Mouse (Mus musculus) hindbrain, embryonic 10.5 days (tissue): ENCODE results near the gene Tnip1. TPM values are rescaled to one million over a fixed set of nuclear protein-coding genes. Genes with fewer than 3 reads are reported as not detected.

Source experiments
- DNase-seq: peaks from one replicate; pipeline ENCODE4 v3.0.0-alpha.2; 2017; ENCODE audit warnings: low spot score
- H3K27ac ChIP-seq: fragments of 300-500 bp; sonication (generic); 2 replicates; pipeline ENCODE4 v1.5.1; 2016; ENCODE audit warnings: mild to moderate bottlenecking, moderate library complexity
- H3K27me3 ChIP-seq: fragments of 300-500 bp; sonication (generic); 2 replicates; pipeline ENCODE4 v1.6.1; 2016; ENCODE audit warnings: mild to moderate bottlenecking; ENCODE audit not compliant: poor library complexity, insufficient read depth, severe bottlenecking
- H3K36me3 ChIP-seq: fragments of 300-500 bp; sonication (generic); 2 replicates; pipeline ENCODE4 v1.6.1; 2016; ENCODE audit warnings: mild to moderate bottlenecking, moderate library complexity
- H3K4me1 ChIP-seq: fragments of 300-500 bp; sonication (generic); replicated peaks from 2 replicates; pipeline ENCODE4 v1.6.1; 2016; ENCODE audit warnings: mild to moderate bottlenecking
- H3K4me3 ChIP-seq: fragments of 300-500 bp; sonication (generic); 2 replicates; pipeline ENCODE4 v1.5.1; 2016; ENCODE audit warnings: mild to moderate bottlenecking, moderate library complexity
- H3K9me3 ChIP-seq: fragments of 300-500 bp; sonication (generic); 2 replicates; pipeline ENCODE4 v1.6.1; 2016; ENCODE audit warnings: mild to moderate bottlenecking, moderate library complexity
- WGBS: fragments of 180-500 bp; shearing (Covaris S2); methylation state at CpG from one replicate; pipeline ENCODE4 v1.1.7; 2016; 5-methylcytosine and 5-hydroxymethylcytosine counted together
- polyA plus RNA-seq: library from polyadenylated mRNA; unstranded; fragments of >200 nt; fragmentation: Nextera tagmentation; extraction: Ambion mirVana; gene quantifications from 2 replicates; pipeline ENCODE4 v1.2.1, GENCODE M21; 2016

The Tnip1 gene
- polyA plus RNA-seq, 1 experiment from 2014 or later = 14.2 TPM

DNA sequence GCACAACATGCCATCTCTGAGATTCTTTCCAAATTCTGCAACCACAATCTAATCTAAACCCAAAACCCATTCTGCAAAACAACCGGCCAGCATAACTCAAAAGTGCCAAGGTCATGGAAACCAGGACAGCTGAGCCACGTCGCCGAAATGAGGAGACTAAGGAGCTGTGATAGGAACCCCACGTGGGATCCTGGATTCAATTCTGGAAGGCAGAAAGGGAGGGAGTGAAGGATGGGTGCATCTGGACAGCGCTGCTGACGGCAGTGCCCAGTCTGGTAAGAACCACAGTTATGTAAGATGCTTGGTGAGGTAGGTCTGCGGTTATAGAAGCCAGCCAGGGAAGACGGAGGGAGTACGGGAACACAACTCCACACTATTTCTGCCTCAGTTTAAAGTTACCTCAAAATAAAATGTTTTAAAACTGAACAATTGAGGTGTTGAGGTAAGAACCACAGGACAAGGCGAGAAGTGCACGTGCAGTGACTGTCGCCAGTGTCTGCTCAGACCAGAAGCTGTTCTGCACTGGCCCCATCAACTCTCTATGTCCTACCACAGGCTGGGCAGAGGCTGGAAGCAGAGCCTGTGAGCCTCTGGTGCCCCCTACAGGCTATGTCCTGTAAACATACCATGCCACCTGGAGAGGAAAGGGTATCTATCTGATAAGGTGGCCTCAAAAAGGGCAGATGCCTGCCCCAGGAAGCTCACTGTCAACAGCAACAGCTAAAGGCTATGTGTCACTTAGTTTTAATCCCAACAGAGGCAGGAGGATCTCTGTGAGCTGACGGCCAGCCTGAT, 35.2 kb downstream of the Tnip1 start:
- Histone ChIP-seq H3K36me3 (peaks cover 69% of the 10 kb centered on the region), H3K27ac (no peak overlapping the region), H3K4me3 (no peak overlapping the region), H3K4me1 (no peaks in the 10 kb centered on the region), H3K27me3 (no peaks in the 10 kb centered on the region), H3K9me3 (no peaks in the 10 kb centered on the region)
- 84% methylated on average over 14 of the region's 14 CpGs for WGBS
- DNase-seq = peak; percentile 64

GRCm38 (mm10) chr11:54924145-54924544, 38.6 kb downstream of the Tnip1 start:
- Histone ChIP-seq H3K9me3 (no peaks in the 10 kb centered on the region), H3K36me3 (peaks cover 85% of the 10 kb centered on the region), H3K4me3 (no peak overlapping the region), H3K4me1 (peaks cover 16% of the 10 kb centered on the region), H3K27ac (no peak overlapping the region), H3K27me3 (no peaks in the 10 kb centered on the region)
- no peak for DNase-seq
- WGBS = 90% methylated on average over 14 of the region's 14 CpGs

- no peaks in the 10 kb centered on the region for H3K27me3 ChIP-seq
- peaks cover 86% of the 10 kb centered on the region for H3K36me3 ChIP-seq
- DNase-seq = no peak
- H3K9me3 ChIP-seq = 0 out of 2 replicates have a peak, but pooled peaks cover 3% of the 10 kb centered on the region
- H3K4me1 ChIP-seq = peaks cover 16% of the 10 kb centered on the region
- H3K4me3 ChIP-seq = no peak overlapping the region
- H3K27ac ChIP-seq = no peak overlapping the region
- WGBS = 84% methylated on average over 3 of the region's 3 CpGs
These were observed 40.2 kb downstream of the Tnip1 start for GRCm38 (mm10) chr11:54922488-54922887.

- Histone ChIP-seq H3K4me1 (peaks cover 16% of the 10 kb centered on the region), H3K36me3 (peaks cover 87% of the 10 kb centered on the region), H3K27ac (no peak overlapping the region), H3K4me3 (no peak overlapping the region), H3K27me3 (no peaks in the 10 kb centered on the region), H3K9me3 (0 out of 2 replicates have a peak, but pooled peaks cover 3% of the 10 kb centered on the region)
- 50% methylated on average over 7 of the region's 7 CpGs for WGBS
- peak; percentile 25 for DNase-seq
These were observed 40.9 kb downstream of the Tnip1 start for GRCm38 (mm10) chr11:54921798-54922197.

DNA sequence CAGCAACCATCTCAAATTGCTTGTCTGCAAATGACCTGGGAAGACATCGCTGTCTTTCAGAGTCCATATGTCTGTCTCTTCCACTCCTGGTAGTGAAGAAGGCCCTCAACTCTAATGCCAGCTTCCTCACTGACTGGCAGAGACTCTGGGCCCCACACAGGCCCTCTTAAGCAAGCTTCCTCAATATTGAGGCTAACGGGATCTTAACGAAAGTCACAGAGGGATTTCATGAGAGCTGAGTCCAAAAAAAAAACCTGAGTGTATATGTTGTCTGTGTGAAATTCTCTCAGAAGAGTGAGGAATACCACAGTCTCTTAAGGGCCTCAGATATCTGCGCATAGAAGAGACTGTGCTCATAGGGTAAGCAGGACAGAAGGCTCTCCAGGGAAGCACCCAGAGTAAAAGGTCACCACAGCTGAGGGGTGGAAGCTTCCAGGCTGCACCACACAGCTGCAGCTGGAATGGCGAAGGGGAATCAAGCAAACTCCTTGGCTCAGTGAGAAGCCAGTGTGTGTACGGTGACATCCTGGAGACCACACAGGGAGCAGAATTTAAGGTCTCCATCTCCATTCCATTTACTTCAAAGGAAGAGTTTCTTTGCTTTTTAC, 41.6 kb downstream of the Tnip1 start:
- DNase-seq = no peak
- peaks cover 87% of the 10 kb centered on the region for H3K36me3 ChIP-seq
- H3K27ac ChIP-seq = no peak overlapping the region

DNA sequence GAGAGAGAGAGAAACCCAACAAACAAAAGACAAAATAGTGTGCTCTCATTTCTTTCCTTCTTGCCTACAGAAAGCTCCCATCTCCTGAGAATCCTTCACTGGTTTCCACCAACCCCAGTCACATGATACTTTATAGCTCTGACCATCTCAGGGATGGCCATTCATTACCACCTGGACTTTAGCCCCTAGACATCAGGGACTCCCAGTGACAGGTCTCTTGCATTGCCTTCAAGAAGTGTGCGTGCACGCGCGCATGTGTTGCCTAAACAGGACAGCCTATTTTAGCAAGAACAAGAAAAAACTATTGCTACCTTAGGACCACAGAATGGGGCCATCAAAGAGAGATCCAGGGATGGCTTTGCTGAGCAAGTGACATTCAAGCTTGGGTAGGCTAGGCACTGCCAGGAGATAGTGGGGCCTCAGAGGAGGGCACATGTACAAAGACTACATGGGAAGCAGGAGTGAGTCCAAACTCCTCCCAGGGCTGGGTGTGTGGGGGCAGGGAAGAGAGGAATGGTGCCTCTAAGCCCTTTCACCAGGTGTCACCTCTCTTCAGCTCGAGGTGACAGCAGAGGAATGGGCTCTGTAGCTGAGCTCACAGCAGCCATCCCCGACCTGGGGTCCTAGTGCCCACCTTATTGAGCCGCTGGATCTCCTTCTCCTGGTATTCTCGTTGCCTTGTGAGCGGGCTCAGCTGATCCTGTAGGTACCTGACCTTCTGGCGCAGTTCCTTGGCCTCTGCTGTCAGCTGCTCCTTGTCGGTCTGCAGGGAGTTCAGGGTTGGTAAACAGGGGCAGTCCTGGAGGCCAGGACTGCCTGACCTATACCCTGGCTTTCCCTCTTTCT, 42.4 kb downstream of the Tnip1 start:
- DNase-seq = no peak
- H3K27ac ChIP-seq = no peak overlapping the region
- WGBS = 70% methylated on average over 11 of the region's 11 CpGs
- peaks cover 88% of the 10 kb centered on the region for H3K36me3 ChIP-seq
- 0 out of 2 replicates have a peak, but pooled peaks cover 3% of the 10 kb centered on the region for H3K9me3 ChIP-seq
- peaks cover 16% of the 10 kb centered on the region for H3K4me1 ChIP-seq
- H3K4me3 ChIP-seq = no peak overlapping the region
- H3K27me3 ChIP-seq = no peaks in the 10 kb centered on the region

More for the DNA sequence above, 41.6 kb downstream of the Tnip1 start:
- WGBS = 70% methylated on average over 6 of the region's 6 CpGs
- Histone ChIP-seq H3K27me3 (no peaks in the 10 kb centered on the region), H3K4me1 (peaks cover 16% of the 10 kb centered on the region), H3K4me3 (no peak overlapping the region), H3K9me3 (0 out of 2 replicates have a peak, but pooled peaks cover 3% of the 10 kb centered on the region)

GRCm38 (mm10) chr11:54918273-54918672, 44.4 kb downstream of the Tnip1 start:
- Histone ChIP-seq H3K36me3 (peaks cover 92% of the 10 kb centered on the region), H3K4me3 (no peak overlapping the region), H3K4me1 (peaks cover 16% of the 10 kb centered on the region), H3K9me3 (0 out of 2 replicates have a peak, but pooled peaks cover 3% of the 10 kb centered on the region), H3K27me3 (no peaks in the 10 kb centered on the region), H3K27ac (no peak overlapping the region)
- no peak for DNase-seq
- 89% methylated on average over 4 of the region's 4 CpGs for WGBS

DNA sequence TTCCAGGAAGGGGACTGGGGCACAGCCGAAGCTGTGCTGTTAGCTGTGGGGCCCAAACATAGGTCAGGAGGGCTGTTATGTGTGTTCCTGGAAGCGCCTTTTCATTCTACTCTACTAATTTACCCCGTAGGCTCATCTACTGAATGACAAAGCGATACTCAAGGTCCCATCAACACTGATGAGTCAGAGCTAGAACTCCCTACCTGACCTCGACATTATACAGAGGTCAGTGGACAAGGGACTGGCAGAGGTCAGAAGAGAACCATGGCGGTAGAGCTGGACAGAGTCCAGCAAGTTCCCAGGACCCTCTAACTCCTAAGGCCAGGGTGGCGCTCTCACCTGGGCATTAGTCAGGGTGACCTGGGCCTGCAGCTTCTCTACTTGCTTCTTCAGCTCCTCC, 45.3 kb downstream of the Tnip1 start:
- WGBS = 93% methylated on average over 7 of the region's 7 CpGs
- Histone ChIP-seq H3K9me3 (0 out of 2 replicates have a peak, but pooled peaks cover 3% of the 10 kb centered on the region), H3K4me3 (no peak overlapping the region), H3K4me1 (peaks cover 16% of the 10 kb centered on the region), H3K36me3 (peaks cover 92% of the 10 kb centered on the region), H3K27me3 (no peaks in the 10 kb centered on the region), H3K27ac (no peak overlapping the region)
- no peak for DNase-seq

DNA sequence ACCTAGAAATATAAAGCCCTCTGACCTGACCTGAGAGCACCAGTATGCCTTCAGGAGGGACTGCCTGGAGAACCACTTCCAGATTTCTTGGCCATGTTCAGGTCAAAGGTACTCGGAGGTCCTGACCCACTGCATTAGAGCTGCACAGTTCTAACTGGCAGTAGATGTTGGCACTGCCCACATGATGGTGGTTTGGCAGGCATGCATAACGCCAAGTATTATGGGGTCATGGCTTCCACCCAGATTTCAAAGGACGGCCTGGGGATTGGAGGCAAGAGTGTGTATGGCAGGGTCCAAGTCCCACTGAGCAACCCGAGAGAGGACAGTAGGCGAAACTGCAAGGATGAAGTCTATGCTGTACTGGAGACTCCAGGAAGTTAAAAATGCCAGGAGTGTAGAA, 48.9 kb downstream of the Tnip1 start:
- DNase-seq = no peak
- WGBS = 89% methylated on average over 5 of the region's 5 CpGs
- no peaks in the 10 kb centered on the region for H3K27me3 ChIP-seq
- 0 out of 2 replicates have a peak, but pooled peaks cover 3% of the 10 kb centered on the region for H3K9me3 ChIP-seq
- H3K27ac ChIP-seq = no peak overlapping the region
- H3K4me3 ChIP-seq = no peak overlapping the region
- peaks cover 96% of the 10 kb centered on the region for H3K36me3 ChIP-seq
- no peaks in the 10 kb centered on the region for H3K4me1 ChIP-seq

DNA sequence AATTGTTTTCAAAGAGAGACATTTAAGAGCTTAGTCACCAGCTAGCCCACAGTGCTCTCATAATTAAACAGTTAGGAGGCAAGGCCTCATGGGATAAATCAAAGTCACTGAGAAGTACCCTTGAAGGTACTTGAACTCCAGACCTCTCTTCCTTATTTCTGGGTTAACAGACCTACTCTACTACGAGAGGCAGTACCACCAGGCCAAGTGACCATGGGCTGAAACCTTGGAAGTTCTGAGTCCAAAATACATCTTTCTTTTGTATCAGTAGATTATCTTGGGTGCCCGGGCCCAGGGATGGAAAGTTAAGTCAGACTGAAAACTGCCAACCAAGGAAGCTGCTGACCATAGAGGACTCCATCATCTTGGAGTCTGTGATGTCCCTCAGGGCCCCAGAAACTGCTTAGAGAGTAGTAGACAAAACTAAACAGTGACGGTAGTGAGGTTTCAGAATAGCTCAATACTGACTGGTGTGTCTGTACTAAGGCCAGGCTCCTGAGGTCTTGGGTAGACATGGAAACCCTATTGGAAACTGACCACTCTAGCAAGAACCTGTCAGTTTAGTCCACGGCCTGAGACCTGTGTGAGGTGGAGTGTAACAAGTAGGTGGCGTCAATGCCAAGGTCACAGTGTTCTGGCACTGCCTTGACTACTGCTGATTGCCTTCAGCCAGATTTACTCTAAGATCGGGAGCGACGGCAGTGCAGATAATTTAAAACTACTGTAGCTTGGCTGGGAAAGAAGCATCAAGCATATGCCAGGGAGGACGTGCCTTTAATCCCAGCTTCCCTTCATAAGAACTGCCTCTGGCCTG, 50.0 kb downstream of the Tnip1 start:
- Histone ChIP-seq H3K36me3 (peaks cover 95% of the 10 kb centered on the region), H3K9me3 (no peaks in the 10 kb centered on the region), H3K4me1 (no peaks in the 10 kb centered on the region), H3K27ac (no peak overlapping the region), H3K4me3 (no peak overlapping the region), H3K27me3 (no peaks in the 10 kb centered on the region)
- no peak for DNase-seq
- 90% methylated on average over 9 of the region's 9 CpGs for WGBS

DNA sequence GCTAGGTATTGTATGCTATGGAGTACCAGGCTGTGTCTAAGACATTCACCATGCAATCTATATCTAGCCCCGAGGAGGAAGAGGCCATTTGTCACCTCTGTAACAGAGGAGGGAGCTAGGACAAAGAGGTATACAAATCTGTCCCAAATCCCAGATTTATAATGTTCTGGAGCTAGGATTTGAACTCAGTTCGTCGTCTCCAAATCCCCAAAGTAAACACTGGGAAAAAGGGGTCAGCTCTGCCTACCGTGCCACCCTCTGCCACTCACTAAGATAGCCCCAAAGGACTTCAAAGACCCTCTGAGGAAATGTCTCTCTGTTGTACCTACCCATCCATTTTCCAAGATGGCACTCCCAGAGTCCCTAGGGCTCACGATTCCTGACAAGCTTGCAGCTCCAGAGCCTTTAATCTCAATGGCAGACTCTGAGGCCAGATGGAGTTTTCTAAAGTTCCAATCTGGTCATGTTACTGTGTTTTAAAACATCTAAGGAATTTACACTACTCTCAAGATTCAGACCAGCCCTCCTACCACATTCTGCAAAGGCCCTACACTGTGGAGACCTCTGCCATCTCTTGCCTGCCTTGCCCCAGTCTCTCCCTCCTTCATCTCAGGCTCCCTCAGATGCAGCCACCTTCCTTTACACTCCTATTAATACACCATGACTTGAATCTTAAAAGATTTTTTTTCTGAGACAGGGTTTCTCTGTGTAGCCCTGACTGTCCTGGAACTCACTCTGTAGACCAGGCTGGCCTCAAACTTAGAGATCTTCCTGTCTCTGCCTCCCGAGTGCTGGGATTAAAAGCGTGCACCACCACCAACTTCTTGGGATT, 50.8 kb downstream of the Tnip1 start:
- Histone ChIP-seq H3K27me3 (no peaks in the 10 kb centered on the region), H3K9me3 (no peaks in the 10 kb centered on the region), H3K4me1 (no peaks in the 10 kb centered on the region), H3K4me3 (no peak overlapping the region), H3K36me3 (peaks cover 95% of the 10 kb centered on the region), H3K27ac (no peak overlapping the region)
- DNase-seq = no peak
- 91% methylated on average over 7 of the region's 7 CpGs for WGBS
